Mouse (Mus musculus) brain, embryonic 14.5 days (tissue): Measurements from ENCODE around the gene Dstyk.

Experiments used
- CTCF ChIP-seq: fragments of 200-500 bp; IDR thresholded peaks from 2 replicates; pipeline ENCODE4 v1.5.1; 2012; ENCODE audit warnings: inconsistent platforms, mild to moderate bottlenecking, moderate library complexity, borderline replicate concordance; ENCODE audit not compliant: insufficient read depth, insufficient read length; ENCODE audit errors: extremely low read depth
- POLR2A ChIP-seq: fragments of 200-500 bp; IDR thresholded peaks from 2 replicates; pipeline ENCODE4 v1.6.1; 2012; ENCODE audit warnings: mild to moderate bottlenecking, inconsistent platforms, borderline replicate concordance; ENCODE audit not compliant: poor library complexity, insufficient read depth, insufficient read length, severe bottlenecking; ENCODE audit errors: extremely low read depth

GRCm38 (mm10) chr1:132391580-132392022 lies 25.8 kb upstream of the Dstyk start:
- TF ChIP-seq CTCF (no peak), POLR2A (peak; percentile 92)
